Mouse (Mus musculus) CD4-positive helper T cell, adult 2 months (primary cell): ENCODE measurements around the gene 4930556J24Rik.
A peak's percentile ranks its signal among the peaks of the same experiment; 100 is the strongest.
"Not testable (repeated sequence)": the region's sequence is repeated elsewhere in the genome, so short reads cannot be mapped to it uniquely, and the experiment has no call there.

Experiments
- DNase-seq: peaks from one replicate; pipeline ENCODE4 v3.0.0-alpha.2; 2012; ENCODE audit warnings: low read depth, missing footprints, low spot score

4930556J24Rik gene

DNA sequence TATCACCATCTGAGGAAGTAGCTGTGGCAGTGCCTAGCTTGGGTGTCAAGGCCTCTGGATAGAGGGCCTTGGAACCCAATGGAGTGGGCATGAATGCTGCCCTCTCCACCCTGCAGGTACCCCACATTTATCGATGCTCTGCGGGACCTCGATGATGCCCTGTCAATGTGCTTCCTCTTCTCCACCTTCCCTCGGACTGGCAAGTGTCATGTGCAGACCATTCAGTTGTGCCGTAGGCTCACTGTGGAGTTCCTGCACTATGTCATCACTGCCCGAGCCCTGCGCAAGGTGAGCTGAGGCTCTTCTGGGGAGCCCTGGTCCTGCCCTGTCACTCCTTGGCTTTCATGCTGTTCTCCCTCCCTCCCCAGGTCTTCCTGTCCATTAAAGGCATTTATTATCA, 3.5 kb downstream of the 4930556J24Rik start:
- DNase-seq, result no peak

DNA sequence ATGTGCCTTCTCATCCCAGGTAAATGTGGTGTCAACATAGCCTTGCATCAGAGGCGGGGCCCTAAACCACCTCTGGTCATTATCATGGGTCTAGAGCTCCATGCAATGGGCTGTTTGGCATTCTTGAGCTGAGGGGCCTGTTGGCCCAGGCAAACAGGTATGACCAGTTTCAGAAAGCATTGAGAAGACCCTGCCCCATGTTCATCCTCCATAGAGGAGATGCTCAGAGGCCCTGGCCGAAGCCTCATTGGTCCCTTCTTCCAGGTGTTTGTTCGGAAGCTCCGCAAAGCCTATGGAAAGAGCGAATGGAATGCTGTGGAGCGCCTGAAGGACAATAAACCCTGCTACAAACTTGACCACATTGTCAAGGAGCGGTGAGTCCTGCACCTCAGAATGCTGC, 6.2 kb downstream of the 4930556J24Rik start:
- DNase-seq, result no peak

- DNase-seq, result no peak
These were observed 6.7 kb downstream of the 4930556J24Rik start for GRCm38 (mm10) chr11:3969837-3970236.

- DNase-seq, result no peak
These were observed 12.0 kb downstream of the 4930556J24Rik start for GRCm38 (mm10) chr11:3964416-3965172.

- DNase-seq, result peak; percentile 87
These were observed 12.8 kb downstream of the 4930556J24Rik start, which contains the start of gene Pes1 for GRCm38 (mm10) chr11:3963610-3964415. Gene Pes1, plus strand, starts transcription at chr11:3963975.

GRCm38 (mm10) chr11:3963155-3963554, 13.4 kb downstream of the 4930556J24Rik start:
- no peak for DNase-seq

- no peak for DNase-seq
These were observed 14.8 kb downstream of the 4930556J24Rik start for GRCm38 (mm10) chr11:3961761-3962160.

DNA sequence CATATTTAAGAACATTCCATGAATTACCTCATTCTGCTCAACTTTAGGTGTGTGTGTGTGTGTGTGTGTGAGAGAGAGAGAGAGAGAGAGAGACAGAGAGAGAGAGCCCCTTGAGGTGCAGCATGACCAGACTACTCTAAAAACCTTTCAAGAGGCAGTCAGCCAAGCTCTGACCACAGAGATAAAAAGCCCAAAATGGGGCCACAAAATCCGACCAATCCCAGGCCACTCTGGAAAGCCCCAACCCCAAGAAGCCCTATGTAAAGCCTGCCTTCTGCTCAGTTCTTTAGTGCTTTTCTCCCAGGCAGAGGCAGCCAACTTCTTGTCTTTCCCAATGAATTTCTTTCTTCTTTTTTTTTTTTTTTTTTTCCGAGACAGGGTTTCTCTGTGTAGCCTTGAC, 15.7 kb downstream of the 4930556J24Rik start:
- DNase-seq, result no peak

- DNase-seq, result not testable (repeated sequence)
These were observed 21.2 kb downstream of the 4930556J24Rik start for GRCm38 (mm10) chr11:3955371-3955770.

DNA sequence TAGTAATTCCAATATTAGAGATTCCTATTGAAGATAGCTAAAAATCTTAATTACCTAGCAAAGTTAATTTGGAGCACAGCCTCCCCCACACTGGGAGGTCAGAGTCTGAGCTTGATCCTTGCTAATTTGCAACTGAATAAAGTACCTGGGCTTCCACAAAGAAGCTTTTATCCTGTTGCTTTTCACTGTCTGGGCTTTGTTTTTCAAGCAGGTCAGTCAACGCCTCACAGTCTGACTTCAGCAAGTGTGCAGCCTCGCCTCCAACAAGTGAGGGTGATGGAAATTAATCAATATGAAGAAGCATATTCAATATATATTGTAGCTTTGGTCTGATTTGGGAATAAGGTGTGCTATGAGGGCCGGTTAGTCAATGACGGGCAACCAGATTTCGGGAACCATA, 21.7 kb downstream of the 4930556J24Rik start:
- DNase-seq, result not testable (repeated sequence)

GRCm38 (mm10) chr11:3946386-3946785, 30.2 kb downstream of the 4930556J24Rik start:
- no peak for DNase-seq

DNA sequence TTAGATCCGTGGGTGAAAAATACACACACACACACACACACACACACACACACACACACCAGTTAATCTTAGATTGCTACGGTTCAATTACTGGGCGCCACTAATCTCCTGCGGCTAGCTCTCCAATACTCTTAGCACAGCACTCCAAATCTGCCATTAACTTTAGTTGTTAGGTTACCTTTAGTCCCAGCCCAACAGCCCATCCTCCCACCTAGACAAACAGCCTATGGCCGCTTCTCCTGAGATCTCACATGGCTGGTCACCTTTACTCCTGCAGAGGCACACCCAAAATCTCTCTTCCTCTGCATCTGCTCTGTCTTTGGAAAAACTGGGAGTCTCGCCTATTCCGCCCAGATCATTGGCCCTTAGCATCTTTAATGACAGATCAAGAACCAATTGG, 35.2 kb downstream of the 4930556J24Rik start:
- DNase-seq, result no peak

DNA sequence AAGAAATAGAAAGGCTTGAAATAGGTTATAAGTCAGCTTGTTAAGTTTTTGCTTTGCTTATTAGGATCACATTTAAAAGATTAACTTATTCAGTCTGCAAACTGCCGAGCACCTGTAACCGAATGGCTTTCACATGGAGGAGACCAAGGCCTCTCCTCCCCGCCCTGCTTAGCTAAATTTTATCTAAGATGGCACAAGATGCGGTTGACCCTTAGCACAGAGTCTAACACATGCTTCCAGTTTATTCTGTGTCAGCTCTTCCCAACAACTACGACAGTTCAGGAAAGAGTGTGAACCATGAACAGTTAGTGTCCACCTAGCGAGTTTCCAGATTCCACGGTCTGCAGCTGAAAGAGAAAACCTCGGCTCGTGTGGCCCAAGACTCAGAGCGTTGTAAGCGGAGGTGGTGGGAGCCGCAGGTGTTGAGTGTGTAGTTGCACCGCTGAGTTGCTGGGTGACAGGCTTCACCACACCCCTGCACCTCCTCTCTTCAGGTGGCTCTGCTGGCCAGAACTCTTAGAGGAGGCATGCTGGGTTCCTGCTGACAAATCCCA, 39.2 kb downstream of the 4930556J24Rik start:
- no peak for DNase-seq

DNA sequence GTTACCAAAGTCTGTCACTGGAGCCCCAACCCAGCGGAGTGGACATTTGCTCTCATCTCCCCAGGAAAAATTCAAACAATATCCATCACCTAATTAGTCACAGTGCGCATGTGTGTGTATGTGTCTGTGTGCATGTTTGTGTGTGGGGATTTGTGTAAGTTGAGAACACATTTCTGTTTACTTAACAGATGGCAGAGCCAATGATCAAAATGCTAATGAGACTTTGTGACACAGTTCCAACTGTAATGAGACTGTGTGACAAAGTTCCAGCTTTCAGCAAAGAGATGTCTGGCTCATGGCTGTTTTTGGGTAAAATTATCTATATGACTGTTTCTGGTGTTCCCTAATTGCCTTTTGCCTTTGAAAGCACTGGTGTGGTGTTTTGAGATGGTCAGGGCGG, 40.3 kb downstream of the 4930556J24Rik start:
- no peak for DNase-seq

- DNase-seq, result no peak
These were observed 41.4 kb downstream of the 4930556J24Rik start for GRCm38 (mm10) chr11:3935135-3935534.

DNA sequence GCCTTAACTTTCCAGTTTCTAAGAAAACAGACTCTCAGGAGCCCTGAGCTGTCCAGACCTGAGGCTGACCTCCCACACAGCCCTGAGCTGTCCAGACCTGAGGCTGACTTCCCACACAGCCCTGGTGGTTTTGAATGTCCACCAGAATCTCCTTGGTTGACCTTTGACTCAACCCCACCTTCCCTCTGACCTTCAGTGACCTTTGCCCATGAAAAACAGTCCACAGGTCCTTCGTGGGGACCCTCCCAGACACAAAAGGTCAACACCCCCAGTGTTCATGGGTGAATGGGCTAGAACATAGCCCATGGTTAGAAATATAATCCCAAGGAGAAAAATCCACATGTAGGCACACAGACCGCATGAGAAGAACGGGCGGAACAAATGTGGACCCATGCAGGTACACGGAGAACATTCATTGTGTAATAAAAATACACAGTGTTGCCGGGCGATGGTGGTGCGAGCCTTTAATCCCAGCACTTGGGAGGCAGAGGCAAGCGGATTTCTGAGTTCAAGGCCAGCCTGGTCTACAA, 42.8 kb downstream of the 4930556J24Rik start:
- DNase-seq, result no peak

DNA sequence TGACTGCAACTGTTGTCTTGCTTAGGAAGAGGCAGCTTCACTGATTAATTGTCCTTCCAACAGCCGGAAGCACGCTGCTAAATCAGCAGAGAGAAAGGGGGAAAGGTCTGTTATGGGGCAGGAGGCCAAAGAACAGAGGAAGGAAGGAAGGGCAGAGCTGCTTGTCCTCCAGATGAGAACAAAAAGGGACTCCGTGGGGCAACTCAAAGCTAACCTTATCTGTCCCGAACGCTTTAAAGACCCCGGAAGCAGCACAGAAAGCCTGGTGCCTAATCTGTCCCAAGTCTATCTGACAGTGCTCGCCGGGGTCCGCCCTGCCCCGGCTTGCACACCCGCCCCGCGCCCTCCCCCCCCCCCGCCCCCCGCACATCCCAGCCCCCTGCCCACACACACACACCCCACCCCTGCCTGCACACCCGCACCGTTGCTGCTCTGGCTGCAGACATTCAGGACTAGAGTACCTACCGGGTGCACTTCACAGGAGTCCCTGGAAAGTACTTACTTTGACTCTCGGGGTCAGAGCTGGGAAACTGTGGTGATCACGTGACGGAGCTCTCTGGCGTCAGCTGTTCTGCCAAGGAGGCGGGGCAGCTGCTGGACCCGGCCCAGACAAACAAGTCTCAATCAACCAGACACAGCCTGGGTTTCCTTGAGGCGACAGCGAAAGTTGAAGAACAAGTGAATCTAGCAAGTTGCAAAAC, 44.9 kb downstream of the 4930556J24Rik start, which contains the start of gene Tcn2:
Gene Tcn2 (minus strand): TSS at position 649 of the 701 bp plus-strand sequence.
- DNase-seq, result peak; percentile 79

- no peak for DNase-seq
These were observed 45.6 kb downstream of the 4930556J24Rik start for GRCm38 (mm10) chr11:3930931-3931330.

- no peak for DNase-seq
These were observed 46.6 kb downstream of the 4930556J24Rik start for GRCm38 (mm10) chr11:3930019-3930418.

GRCm38 (mm10) chr11:3925916-3926315, 50.7 kb downstream of the 4930556J24Rik start:
- DNase-seq, result no peak

GRCm38 (mm10) chr11:3922731-3923130, 53.8 kb downstream of the 4930556J24Rik start:
- DNase-seq, result no peak
